Mouse (Mus musculus): ENCODE data around the gene Wdfy1.

Wdfy1 gene

DNA sequence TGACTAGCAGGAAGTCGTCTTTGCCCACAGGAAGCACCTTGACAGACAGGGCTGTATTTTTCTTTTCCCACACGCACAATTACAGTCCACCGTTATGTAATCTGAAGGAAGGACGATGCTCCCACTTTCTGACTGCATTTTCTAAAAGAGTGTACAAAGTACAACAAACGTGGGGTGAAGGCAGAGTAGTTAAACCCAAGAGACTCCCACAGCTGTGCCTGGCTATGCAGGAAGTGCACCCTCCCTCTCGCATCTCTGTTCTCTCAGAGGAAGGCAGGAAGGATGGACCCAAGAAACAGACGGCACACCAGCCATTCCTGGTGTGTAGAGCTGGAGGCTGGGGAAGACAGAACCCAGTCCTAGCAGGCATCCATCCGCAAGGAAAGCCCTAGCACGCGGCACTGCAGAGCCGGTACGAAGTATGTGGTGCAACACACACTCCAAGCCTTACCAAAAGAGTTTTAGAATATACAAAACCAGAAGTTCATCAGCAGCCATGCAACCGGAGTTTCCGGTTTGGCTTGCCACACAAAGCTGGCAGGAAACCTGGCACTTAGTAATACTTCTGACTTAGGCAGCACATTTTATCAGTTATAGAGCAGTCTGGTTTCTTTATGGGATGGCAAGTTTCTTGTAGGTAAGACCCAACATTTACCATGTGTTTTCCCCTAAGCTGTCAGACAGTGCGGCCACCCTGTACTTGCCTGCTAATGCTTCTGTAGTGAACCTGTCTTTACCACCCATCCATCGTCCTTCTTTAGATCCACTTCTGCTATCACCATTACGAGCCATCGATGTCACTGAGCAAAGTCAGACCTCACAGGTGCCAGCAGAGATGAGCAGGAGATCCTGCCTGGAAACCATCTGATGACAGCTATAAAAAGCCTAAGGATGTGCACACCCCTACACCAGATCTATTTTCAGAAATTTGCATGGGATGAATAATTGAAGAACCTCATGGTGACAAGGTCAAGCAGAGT, 64.5 kb downstream of the Wdfy1 start:
- no peak for DNase-seq (ENCODE audit: low read depth, low spot score)

DNA sequence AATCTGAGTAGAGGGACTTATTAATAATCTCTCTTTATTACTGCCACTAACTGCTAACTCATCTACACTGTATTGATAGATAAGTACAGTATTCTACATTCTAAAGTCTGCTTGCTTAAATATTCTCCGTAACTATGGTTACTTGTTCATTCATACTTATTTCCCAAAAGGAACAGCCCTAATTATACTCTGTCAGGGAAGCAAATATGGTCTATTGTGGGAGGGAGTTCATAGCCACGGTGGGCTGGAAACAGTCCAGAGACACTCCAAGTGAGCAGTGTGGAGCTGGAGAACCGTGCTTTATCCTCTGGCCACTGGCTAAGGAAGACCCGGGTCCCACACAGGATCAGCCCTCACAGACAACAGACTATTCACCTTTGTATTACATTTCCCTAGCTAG, 65.3 kb downstream of the Wdfy1 start:
- DNase-seq (ENCODE audit: low read depth, low spot score), result no peak

DNA sequence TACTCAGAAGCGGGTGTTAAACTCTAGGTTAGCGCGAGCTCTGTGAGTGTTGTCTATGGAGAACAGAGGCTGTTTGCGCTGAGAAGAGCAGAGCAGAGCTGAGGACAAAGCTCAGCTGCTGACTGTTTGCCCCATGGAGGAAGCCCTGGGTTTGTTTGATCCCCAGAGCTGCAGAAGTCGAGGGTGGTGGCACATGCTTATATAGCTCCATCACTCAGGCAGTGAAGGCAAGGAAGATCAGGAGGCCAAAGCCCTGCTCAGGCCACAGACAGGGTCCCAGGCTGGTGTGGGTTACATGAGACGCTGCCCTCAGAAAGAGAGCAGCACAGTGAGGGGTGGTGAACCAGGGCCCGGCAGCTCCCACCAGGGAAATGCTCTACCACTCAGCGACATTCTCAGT, 65.7 kb downstream of the Wdfy1 start:
- DNase-seq (ENCODE audit: low read depth, low spot score), result no peak

DNA sequence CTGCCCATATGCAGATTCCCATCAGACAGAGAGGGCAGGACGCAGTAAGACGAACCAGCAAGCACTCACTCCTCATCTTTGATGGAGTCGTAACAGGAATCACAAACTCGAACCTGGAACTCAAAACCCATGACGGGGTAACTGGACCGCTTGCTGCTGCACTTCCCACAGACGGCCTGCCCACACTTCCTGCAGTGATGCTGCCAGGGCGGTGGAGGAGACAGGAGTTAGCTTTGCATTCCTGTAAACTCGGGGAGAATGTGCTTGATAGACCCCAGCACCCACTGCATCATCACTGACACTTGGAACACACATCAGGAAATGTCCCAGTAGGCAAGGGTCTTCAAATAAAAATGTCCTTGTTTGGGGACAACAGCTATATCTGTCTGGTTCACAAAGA, 68.6 kb downstream of the Wdfy1 start:
- DNase-seq (ENCODE audit: low read depth, low spot score), result no peak

DNA sequence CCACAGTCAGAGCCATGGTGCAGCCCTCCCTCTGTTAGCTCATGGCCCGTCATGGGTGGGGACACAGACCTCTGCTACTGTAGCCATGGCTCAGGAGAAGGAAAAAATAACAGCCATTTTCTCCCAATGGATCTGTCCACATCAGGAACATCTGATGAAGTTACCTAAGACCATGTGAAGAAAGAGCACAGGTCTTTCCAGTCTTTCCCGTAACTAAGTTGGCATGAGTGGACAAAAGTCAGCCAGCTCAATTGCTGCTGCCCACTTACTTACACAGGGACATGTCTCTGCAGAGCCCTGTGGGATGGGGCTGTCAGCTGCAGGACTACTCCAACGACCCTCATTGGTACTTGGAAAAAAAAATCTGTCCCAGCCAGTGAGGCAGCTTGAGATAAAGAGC, 69.2 kb downstream of the Wdfy1 start:
- no peak for DNase-seq (ENCODE audit: low read depth, low spot score)

DNA sequence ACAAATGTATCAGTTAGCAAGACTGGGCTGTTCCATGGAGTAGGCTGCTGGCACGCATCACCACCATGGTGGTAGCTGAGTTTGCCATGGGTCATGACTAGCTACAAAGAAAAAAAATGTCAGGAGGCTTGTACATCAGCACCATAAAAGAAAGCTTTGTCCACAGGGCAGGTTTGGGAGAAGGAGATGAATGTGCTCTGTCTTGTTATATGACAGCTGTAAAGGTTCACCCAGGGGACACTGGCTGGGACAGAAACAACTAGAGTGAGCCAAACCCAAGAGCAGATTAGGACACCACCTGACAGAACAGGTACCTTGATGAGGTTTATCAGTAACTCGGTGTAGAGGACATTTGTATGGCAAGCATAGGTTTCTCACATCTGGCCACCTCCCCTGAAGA, 71.3 kb downstream of the Wdfy1 start:
- no peak for DNase-seq (ENCODE audit: low read depth, low spot score)

DNA sequence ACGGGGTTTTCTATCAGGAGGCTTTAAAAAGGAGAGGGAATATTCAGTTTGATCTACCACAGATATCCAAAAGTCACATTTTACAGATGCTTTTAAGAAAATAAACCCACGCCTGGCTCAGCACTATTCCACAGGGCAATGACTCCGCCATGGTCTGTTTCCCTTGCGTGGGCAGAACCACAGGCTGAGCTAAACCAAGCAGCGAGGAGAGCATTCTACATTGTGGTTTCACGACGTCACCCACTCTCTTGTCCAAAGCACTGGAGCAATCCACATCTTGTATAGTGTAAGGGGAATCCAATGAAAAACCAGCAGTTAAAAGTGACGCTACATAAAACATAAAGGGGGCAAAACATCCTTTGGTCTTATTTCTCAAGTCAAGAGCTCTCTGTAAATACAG, 72.4 kb downstream of the Wdfy1 start:
- no peak for DNase-seq (ENCODE audit: low read depth, low spot score)

DNA sequence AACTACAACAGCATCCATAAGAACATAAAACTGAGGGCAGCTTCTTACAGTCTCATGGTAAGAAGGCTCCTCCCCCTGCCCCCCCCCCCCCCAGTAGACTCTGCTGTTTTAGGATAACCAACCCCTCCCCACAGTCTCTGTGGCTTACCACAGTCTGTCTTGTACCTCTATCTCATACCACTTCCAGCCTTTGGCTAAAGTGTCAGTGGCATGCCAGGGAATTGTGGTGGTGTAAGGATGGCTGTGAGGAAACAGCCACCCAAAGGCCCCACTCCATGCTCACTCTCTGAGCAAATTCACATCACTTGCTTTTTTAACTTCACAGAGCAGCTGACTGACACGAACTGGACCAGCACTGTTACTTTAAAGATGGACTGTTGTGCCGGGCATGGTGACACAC, 77.4 kb downstream of the Wdfy1 start:
- no peak for DNase-seq (ENCODE audit: low read depth, low spot score)

DNA sequence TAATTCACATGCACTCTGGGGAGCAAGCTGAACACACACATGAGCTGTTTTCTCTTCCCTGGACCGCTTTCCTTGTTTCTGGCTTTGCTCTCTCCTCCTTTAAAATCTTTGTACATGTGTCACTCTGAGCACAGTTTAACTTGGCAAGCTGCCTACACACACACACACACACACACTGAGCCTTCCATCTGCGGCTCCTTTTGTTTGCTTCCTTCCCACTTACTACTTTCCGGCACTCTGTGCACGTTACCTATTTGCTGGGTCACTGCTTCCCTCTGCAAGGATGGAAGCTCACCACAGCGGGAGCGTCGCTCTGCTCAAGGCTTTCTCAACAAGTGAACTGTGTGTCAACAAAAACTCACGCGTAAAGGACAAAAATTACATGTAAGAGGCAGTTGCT, 78.6 kb downstream of the Wdfy1 start:
- no peak for DNase-seq (ENCODE audit: low read depth, low spot score)

DNA sequence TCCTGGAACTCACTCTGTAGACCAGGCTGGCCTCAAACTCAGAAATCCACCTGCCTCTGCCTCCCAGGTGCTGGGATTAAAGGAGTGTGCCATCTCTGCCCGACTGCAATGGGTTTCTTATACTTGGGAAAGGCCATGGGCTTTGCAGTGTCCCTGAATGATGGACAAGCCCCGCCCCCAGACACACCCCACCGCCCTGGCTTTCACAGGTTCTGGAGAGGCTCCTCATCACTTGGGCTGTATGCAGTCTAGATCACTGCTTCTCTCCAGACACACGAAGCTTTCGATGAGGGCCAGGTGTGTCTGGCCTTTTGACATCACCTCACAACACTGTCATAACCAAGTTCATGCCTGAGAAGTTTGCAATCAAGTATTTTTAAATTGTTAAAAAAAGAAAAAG, 79.0 kb downstream of the Wdfy1 start:
- no peak for DNase-seq (ENCODE audit: low read depth, low spot score)

DNA sequence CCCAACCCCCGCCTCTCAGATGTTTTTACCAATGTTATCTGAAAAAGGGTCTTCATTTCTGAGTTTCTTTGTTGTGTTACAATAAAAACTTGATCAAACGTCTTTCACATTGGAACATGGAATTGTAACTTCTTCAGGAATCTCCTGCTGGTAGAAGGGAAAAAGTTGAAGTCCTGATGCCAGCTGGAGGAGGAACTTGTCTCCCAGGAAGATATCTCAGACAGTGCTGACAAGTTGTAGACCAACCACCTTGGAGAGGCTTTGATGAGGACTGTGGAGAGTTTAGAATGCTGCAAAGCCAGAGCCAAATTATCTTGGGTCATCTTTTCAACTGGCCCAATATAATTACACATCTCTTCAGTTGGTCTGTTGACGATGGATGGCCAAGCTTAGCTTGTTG, 83.5 kb downstream of the Wdfy1 start:
- DNase-seq (ENCODE audit: low read depth, low spot score), result no peak

DNA sequence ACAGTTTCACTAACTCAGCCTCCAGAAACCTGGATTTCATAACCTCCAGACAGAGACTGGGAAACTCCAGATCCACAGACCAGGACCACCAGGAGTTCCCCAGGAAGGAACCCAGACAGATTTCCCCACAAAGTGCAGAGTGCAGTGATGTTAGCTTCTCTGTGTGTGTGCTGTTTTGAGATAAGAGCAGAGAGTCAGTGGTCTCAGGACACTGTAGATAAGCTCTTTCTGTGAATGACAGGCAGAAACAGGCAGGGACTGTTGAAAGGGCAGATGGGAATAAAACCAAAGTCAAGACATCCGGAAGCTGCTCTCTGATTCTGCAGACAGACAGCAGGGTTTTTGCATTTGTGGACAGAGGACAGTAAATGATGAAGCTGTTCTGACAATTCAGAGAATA, 88.7 kb downstream of the Wdfy1 start:
- no peak for DNase-seq (ENCODE audit: low read depth, low spot score)

DNA sequence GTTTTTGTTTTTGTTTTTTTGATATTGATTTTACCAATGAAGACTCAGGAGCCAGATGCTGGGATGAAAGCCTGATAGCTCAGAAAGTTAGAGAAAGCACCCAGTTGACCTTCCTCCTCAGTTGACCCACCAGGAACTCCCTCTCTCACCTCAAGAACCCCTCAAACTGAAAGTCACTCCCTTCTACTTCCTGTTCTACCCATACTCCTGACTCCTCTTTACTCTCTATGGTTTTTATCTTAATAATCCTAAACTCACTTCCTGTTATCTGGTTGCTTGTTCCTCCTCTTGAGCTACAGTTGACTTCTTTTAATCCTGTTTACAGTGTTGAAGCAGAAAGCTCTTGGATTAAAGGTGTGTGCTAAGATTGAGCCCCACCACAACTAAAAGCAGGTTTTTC, 91.9 kb downstream of the Wdfy1 start:
- no peak for DNase-seq (ENCODE audit: low read depth, low spot score)

DNA sequence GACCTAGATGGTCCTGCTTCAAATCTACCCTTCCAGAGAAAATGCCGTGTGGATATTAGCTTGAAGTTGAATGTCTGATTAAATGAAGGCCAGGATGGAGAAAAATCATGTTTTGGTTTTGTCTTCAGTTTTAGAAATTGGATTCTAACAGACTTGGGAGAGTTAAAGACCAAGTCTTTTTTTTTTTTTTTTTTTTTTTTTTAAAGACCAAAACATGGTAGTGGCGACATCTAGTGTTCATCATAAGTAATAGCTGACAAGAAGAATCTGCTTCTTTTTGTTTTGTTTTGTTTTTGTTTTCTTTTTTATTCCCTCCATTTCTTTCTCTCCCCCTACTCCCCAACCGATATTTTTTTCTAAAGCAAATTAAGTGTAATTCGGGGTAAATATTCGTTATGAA, 93.0 kb downstream of the Wdfy1 start:
- no peak for DNase-seq (ENCODE audit: low read depth, low spot score)

DNA sequence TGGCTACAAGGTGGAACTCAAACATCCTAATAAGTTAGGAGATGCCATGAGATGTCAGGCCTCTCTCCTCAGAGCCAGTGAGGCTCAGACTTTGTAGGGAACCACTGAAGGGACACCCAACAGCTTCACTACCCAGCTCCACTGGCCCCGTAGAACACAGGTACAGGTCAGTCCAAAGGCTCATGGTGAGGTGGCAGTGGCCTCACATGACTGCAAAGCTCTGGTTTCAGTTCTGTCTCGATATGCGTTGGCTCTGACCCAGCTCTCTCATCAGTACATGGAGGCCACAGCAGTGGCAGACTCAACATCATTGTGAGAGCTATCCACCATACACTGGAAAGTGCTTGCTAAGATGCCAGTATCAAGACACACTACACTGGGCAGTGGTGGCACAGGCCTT, 95.2 kb downstream of the Wdfy1 start:
- no peak for DNase-seq (ENCODE audit: low read depth, low spot score)

DNA sequence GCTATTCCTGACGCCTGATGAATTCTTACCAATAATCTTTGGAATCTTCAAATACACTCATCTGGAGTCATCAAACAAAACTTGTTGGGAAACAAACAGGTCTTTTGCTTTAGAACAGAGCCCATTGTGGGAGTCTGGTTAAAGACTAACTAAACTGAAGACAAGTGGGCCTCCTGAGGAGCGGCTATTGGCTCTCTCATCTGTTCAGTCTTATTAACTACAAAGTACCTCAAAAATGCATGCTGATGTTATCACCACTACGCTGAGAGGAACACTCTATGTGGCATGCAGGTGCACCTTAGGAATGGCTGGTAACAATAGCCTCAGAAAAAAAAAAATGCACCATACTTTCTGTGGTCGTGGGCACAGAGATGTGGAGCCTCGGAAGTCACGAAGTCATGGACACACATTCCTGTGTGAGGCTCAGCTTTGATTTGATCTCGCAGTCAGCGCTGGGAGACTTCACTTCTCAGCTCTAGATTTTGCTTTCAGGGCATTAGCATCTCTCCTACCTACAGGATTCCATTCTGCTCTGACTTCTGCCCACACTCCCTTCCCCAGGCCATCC, 97.7 kb downstream of the Wdfy1 start:
- DNase-seq (ENCODE audit: low read depth, low spot score), result no peak

DNA sequence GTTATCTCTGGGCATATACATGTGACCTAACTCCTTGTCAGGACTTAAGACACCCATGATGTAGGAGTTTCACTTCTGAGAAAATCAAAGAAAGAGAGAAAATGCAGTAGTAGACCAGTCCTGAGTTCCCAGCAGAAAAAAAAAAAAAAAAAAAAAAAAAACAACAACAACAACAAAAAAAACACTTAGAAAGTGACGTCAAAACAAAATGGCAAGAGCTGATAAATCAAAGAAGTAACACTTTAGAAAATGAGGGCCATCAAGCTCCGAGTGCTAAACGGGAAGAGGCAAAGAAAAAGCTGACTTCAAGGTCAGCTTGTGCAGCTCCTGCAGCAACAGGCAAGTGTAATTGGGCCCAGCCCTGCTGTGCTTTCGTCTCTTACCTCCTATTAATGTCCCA, 100.2 kb downstream of the Wdfy1 start:
- no peak for DNase-seq (ENCODE audit: low read depth, low spot score)

DNA sequence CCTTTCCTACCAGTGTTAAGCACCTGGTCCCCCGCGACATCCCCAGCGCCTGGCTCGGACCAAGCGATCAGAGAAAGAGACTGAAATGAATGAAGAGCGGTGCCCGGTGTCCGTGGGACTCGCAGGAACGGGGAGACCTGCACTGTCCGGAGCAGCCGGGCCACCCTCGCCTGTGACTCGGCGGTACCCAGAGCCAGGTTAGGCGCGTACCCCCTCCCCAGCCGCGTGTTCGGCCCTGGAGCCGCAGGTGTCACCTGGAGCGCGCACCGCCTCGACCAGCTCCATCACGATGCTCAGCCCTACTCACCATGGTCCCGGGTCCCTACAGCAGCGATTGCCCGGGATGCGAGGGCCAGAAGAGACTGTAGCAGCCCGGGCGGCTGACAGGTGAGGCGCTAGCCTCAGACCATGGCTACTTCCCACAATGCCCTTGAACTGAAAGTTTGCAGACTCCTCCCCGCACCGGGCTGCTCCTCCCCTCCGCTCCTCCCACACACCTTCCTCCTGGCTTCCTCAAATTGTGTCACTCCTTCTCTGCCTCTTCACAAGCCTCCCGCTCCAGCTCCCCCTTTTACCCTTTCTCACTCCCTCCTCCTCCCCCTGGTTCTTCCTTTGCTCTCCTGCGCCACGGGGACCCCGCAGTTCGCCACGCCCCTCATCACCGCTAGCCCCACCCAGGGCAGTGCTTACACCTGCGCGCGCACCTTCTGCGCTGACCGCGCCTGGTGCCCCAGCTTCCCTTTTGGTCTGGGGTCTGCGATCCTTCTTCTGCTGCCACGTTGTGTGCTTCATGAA, 104.2 kb downstream of the Wdfy1 start, which contains the start of gene Ap1s3:
Gene Ap1s3, minus strand, starts transcription at position 430 of the 795 bp plus-strand sequence.
- peak; percentile 73 for DNase-seq (ENCODE audit: low read depth, low spot score)

DNA sequence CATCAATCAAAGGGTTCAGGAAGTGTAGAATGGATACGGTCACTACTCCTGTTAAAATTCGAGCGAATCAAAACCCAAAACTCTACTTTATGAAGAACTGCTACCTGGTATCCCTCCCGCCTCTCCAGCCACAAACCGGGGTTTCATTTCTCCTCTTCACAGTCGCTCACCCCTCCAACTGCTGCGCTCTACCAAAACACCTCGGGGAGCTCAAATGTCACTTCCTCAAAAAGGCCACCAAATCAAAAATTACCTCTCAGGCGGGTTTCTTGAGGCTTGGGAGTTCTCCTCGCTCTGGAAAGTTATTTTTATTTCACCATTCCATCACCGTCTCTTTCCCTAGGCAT, 104.8 kb downstream of the Wdfy1 start:
- no peak for DNase-seq (ENCODE audit: low read depth, low spot score)

DNA sequence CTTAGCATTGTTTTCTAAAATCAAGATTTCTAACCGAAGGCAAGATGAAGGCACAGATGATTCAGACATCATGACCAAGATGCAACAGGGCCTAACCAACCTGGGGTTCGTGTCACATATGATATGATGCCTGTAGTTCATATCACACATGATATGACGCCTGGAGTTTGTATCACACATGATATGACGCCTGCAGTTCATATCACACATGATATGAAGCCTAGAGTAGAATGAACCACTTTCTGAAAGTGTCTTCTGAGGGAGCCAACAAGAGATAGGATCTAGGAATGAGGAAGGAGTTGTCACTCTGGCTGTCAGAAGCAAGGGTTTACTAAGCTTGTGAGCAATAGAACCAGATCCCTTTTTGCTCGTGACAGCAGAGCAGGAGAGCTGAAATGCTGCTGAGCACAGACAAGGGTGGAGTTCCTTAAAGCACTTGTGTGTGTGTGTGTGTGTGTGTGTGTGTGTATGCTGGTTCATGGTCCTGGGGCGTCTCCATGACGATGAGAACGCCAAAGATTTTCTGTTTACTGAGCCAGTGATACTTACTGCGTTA, 106.4 kb downstream of the Wdfy1 start:
- DNase-seq (ENCODE audit: low read depth, low spot score), result no peak

DNA sequence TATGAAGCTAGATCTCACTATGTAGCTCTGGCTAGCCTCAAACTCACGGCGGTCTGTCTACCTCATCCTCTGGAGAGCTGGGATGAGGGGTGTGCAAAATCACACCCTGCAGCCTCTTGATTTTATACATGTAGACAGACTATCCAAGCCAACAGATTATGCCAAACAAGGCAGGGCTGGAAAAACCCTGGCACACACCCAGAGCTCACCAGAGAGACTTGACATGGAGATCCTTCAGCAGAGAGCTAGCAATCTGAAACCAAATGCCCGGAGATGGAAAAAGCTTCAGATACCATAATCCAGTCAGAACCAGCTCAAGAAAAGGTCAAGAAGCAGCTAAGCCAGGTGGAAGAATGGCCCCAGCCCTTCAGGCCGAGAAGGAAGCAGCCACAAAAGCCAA, 111.0 kb downstream of the Wdfy1 start:
- no peak for DNase-seq (ENCODE audit: low read depth, low spot score)

DNA sequence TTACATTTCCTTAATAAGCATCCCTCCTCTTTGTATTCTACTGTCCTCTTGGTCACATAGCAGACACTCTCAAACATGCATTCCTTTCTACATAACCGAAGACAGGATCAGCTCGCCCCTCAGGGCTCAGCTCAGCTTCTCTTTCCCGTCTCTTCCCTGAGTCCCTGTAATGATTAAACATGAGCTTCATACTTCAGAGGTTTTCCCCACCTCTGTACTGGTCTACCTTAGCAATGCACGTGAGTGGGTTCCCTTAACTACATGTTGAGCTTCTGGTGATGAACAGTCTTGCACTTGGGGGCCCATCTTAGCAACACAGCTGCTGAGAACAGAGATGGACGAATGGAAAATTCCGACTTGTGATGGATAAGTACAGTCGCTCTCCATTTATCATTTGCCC, 116.3 kb downstream of the Wdfy1 start:
- DNase-seq (ENCODE audit: low read depth, low spot score), result no peak

Data from forelimb bud, embryonic 11.5 days (tissue).